Mouse (Mus musculus): ENCODE measurements around the gene Tst.

Tst gene

DNA sequence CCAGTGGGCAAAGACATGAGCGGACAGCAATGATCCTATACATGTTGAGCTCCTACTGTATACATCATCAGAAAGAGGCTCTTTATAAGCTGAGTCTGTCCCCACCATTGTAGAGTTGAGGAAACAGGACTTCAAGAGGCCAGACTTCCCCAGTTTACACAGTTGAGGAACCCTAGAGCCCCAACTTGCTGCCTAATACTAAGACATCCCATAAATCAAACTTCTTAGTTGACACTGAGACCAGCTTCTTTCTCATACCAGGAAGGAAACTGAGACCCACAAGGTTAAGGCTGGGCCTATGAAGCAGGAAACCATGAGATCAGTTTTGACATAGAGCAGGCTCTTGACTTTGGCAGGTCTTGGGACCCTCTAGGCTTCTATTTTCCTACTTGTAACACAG is 20.1 kb downstream of the Tst start:
- no peak for DNase-seq (ENCODE audit: low spot score)

- DNase-seq (ENCODE audit: low spot score), result no peak
Measured at GRCm38 (mm10) chr15:78384220-78385116, 21.2 kb downstream of the Tst start.

GRCm38 (mm10) chr15:78383450-78384219 is 22.1 kb downstream of the Tst start:
- no peak for DNase-seq (ENCODE audit: low spot score)

DNA sequence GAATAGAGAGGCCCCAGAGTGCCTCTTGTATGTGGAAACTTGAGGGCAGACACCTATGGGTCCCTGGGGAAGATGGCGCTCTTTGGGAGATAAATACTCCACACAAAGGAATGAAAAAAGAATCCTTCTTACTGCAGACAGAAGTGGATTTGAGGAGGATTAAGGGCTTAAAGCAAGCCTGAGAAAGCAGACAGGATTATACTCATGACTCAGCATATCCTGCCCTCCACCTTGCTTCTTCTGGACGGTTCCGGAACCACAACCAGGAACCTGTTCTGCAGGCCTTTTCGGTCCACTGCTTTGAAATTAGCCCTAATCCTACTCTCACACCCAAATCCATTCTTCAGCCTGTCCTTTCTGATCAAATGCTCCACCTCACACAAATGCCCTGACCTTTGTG is 23.6 kb downstream of the Tst start:
- DNase-seq (ENCODE audit: low spot score), result no peak

GRCm38 (mm10) chr15:78380741-78381140 is 25.0 kb downstream of the Tst start:
- no peak for DNase-seq (ENCODE audit: low spot score)

GRCm38 (mm10) chr15:78380208-78380607 is 25.5 kb downstream of the Tst start:
- no peak for DNase-seq (ENCODE audit: low spot score)

GRCm38 (mm10) chr15:78378556-78378955 is 27.2 kb downstream of the Tst start:
- no peak for DNase-seq (ENCODE audit: low spot score)

GRCm38 (mm10) chr15:78377859-78378258 is 27.8 kb downstream of the Tst start:
- no peak for DNase-seq (ENCODE audit: low spot score)

- no peak for DNase-seq (ENCODE audit: low spot score)
Measured at GRCm38 (mm10) chr15:78374204-78374603, 31.5 kb downstream of the Tst start.

DNA sequence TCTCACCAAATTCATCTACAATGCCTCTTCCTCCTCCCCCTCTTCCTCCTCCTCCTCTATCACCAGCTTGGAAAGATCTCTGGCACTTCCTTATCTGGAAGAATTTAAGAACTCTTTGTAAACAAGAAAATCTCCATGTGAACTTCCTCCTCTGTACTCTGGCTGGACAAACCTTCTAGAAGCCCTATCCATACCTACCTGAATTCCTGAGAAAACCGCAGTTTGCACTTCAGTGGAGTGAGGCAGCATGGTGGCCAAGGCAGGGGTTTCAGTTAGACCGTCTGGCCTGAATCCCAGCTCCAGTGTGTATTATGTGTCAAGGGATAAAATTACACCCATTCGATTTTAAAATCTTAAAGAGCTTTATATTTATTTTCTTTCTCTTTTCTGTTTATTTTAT is 32.9 kb downstream of the Tst start:
- DNase-seq (ENCODE audit: low spot score), result no peak

- no peak for DNase-seq (ENCODE audit: low spot score)
Measured at GRCm38 (mm10) chr15:78369641-78370040, 36.1 kb downstream of the Tst start.

DNA sequence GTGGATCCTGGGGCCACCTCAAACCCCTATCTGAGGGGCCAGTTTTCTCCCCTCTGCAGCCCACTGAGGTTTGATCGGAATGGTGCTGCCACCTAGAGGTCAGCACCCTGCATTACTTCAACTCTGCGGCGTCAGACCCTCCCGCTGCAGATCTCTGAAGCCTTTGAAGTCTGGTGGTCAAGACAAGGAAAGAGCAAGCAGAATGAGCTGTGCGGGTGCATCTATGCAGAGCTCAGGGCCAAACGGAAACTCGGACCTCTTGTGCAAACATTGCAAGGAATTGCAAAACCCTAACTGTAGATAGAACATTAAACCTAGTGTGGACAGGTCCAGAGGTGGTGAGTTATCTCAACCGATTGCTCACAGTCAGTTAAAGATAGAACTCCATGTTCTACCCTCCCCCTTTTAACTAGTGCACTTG is 36.8 kb downstream of the Tst start:
- DNase-seq (ENCODE audit: low spot score), result peak; percentile 15

GRCm38 (mm10) chr15:78367811-78368210 is 37.9 kb downstream of the Tst start:
- no peak for DNase-seq (ENCODE audit: low spot score)

- DNase-seq (ENCODE audit: low spot score), result no peak
Measured at GRCm38 (mm10) chr15:78366875-78367274, 38.8 kb downstream of the Tst start.

GRCm38 (mm10) chr15:78365916-78366315 is 39.8 kb downstream of the Tst start:
- no peak for DNase-seq (ENCODE audit: low spot score)

GRCm38 (mm10) chr15:78355548-78355947 is 50.2 kb downstream of the Tst start:
- DNase-seq (ENCODE audit: low spot score), result no peak

DNA sequence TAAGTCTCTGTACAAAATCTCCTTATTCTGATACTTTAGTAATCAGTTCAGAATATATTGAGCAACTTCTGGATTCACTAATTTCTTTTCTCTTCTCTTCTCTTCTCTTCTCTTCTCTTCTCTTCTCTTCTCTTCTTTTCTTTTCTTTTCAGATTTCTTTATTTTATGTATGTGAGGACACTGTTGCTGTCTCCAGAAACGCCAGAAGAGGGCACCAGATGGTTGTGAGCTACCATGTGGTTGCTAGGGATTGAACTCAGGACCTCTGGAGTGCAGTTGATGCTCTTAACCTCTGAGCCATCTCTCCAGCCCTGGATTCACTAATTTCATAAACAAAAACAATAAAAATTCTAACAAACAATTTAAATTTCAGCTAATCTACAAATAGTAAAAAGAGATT is 50.7 kb downstream of the Tst start:
- peak; percentile 6 for DNase-seq (ENCODE audit: low spot score)

- DNase-seq (ENCODE audit: low spot score), result no peak
Measured at GRCm38 (mm10) chr15:78351586-78352165, 54.0 kb downstream of the Tst start.

Data from T-cell, adult 2 months (primary cell).